Mouse (Mus musculus): ENCODE data around the gene Lsamp. TPM values are rescaled to one million over a fixed set of nuclear protein-coding genes. Genes with fewer than 3 reads are reported as not detected.

Lsamp gene
- polyA plus RNA-seq, 1 experiment, result not detected

DNA sequence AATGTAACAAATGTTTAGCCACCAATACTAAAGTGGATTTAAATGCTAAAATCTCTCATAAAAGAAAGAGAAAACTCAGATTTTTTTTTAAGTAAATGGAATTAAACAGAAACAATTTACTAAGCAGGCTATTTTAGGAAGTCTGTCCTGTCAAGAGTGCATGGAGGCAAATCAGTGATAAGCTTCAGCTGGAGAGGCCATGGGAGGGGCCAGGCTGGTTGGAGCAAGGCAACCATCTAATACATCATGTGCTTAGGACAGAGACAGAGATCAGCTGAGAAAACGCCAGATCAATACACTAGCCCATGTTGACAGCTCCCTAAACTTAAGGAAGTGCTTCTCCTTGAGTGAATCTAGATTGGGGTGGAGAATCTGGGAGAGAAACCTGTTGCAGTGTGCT, 1793.4 kb downstream of the Lsamp start:
- no peaks in the 10 kb centered on the region for H3K27me3 ChIP-seq (ENCODE audit: control insufficient read depth, insufficient read depth, insufficient read length)
- no peaks in the 10 kb centered on the region for H3K79me2 ChIP-seq (ENCODE audit: control insufficient read depth, insufficient read depth)
- no peaks in the 10 kb centered on the region for H3K36me3 ChIP-seq (ENCODE audit: control insufficient read depth, insufficient read depth)
- no peak overlapping the region for H3ac ChIP-seq (ENCODE audit: control insufficient read depth, insufficient read length)
- H3K4me3 ChIP-seq, result no peak overlapping the region
- no peak for TF ChIP-seq E2F4 (IDR thresholded peaks at IDR 0.05; ENCODE audit: insufficient read depth)
- no peak for TF ChIP-seq CEBPB (IDR thresholded peaks at IDR 0.05; ENCODE audit: insufficient read depth, poor library complexity, severe bottlenecking)
- no peak for TF ChIP-seq MYOD1 (IDR thresholded peaks at IDR 0.05; ENCODE audit: control insufficient read depth in 1 of 3, insufficient read length in 2 of 3, low read depth in 2 of 3)
- no peak for TF ChIP-seq TCF3 (IDR thresholded peaks at IDR 0.05; ENCODE audit: insufficient read length, low read depth)
- no peak for TF ChIP-seq POLR2A (IDR thresholded peaks at IDR 0.05; ENCODE audit: insufficient read length, low read depth)
- no peak for TF ChIP-seq USF1 (IDR thresholded peaks at IDR 0.05; ENCODE audit: low read depth)
- no peak for TF ChIP-seq TCF12 (IDR thresholded peaks at IDR 0.05; ENCODE audit: insufficient read depth, poor library complexity, severe bottlenecking)
- no peak for TF ChIP-seq POLR2AphosphoS2 (IDR thresholded peaks at IDR 0.05; ENCODE audit: insufficient read length, low read depth)
- TF ChIP-seq MYOG (IDR thresholded peaks at IDR 0.05; ENCODE audit: control insufficient read depth in 1 of 3, insufficient read depth in 1 of 3, insufficient read length in 2 of 3, low read depth in 2 of 3), result no peak
- no peak for TF ChIP-seq SRF (IDR thresholded peaks at IDR 0.05; ENCODE audit: control insufficient read depth, insufficient read length, low read depth)
- no peak for TF ChIP-seq MAX (IDR thresholded peaks at IDR 0.05; ENCODE audit: low read depth)
- no peak for TF ChIP-seq REST (IDR thresholded peaks at IDR 0.05; ENCODE audit: insufficient read depth, insufficient read length)
- H3K4me2 ChIP-seq (ENCODE audit: low read depth), result no peak overlapping the region

DNA sequence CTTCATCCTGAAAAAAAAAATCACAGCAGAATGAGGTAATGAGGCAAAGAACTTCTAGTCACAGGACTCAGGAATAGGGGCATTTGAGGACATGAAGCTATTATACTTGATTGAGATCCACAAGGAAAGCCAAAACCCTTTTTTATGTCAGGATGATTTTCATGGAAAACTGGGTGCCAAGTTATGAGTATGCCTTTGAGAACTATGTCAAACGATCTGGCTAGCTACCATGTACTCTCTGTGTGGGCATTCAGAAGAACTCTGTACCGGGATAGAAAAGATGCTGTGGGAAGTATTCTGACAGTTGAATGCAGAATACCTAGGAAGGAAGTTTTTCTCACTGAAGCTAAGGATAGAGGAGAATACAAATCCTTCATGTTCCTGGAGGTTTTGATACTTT, 1801.4 kb downstream of the Lsamp start:
- H3K36me3 ChIP-seq (ENCODE audit: control insufficient read depth, insufficient read depth), result no peaks in the 10 kb centered on the region
- H3K4me3 ChIP-seq, result no peak overlapping the region
- H3K27me3 ChIP-seq (ENCODE audit: control insufficient read depth, insufficient read depth, insufficient read length), result no peaks in the 10 kb centered on the region
- no peak overlapping the region for H3K4me2 ChIP-seq (ENCODE audit: low read depth)
- TF ChIP-seq SRF (IDR thresholded peaks at IDR 0.05; ENCODE audit: control insufficient read depth, insufficient read length, low read depth) (no peak), TCF3 (IDR thresholded peaks at IDR 0.05; ENCODE audit: insufficient read length, low read depth) (no peak), POLR2A (IDR thresholded peaks at IDR 0.05; ENCODE audit: insufficient read length, low read depth) (no peak), TCF12 (IDR thresholded peaks at IDR 0.05; ENCODE audit: insufficient read depth, poor library complexity, severe bottlenecking) (no peak), USF1 (IDR thresholded peaks at IDR 0.05; ENCODE audit: low read depth) (no peak), CEBPB (IDR thresholded peaks at IDR 0.05; ENCODE audit: insufficient read depth, poor library complexity, severe bottlenecking) (no peak), MAX (IDR thresholded peaks at IDR 0.05; ENCODE audit: low read depth) (no peak), MYOG (IDR thresholded peaks at IDR 0.05; ENCODE audit: control insufficient read depth in 1 of 3, insufficient read depth in 1 of 3, insufficient read length in 2 of 3, low read depth in 2 of 3) (no peak)
- H3ac ChIP-seq (ENCODE audit: control insufficient read depth, insufficient read length), result no peak overlapping the region
- H3K79me2 ChIP-seq (ENCODE audit: control insufficient read depth, insufficient read depth), result no peaks in the 10 kb centered on the region

DNA sequence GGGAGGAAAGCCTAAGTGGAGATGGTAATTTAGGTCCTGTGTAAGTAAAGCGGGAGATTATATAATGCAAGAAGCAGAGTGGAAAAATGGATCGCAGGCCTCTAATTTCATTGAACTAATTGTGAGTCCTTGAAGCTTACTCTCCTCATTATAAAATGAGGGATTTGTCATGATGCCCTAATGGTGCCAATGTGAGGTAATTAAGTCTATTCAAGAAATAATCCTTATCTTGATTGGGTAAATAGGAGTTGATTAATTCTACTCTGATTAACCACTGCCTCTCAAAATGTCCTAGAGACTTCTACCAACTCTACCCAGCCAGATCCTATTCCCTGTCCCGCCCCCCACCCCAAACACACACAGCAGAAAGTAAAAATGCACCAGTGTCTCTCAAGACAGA, 1802.5 kb downstream of the Lsamp start:
- Histone ChIP-seq H3K36me3 (ENCODE audit: control insufficient read depth, insufficient read depth) (no peaks in the 10 kb centered on the region), H3K27me3 (ENCODE audit: control insufficient read depth, insufficient read depth, insufficient read length) (no peaks in the 10 kb centered on the region), H3K79me2 (ENCODE audit: control insufficient read depth, insufficient read depth) (no peaks in the 10 kb centered on the region), H3K4me3 (no peak overlapping the region), H3ac (ENCODE audit: control insufficient read depth, insufficient read length) (no peak overlapping the region), H3K4me2 (ENCODE audit: low read depth) (no peak overlapping the region)
- TF ChIP-seq MAX (IDR thresholded peaks at IDR 0.05; ENCODE audit: low read depth), result no peak
- TF ChIP-seq REST (IDR thresholded peaks at IDR 0.05; ENCODE audit: insufficient read depth, insufficient read length), result no peak
- no peak for TF ChIP-seq SRF (IDR thresholded peaks at IDR 0.05; ENCODE audit: control insufficient read depth, insufficient read length, low read depth)
- TF ChIP-seq TCF12 (IDR thresholded peaks at IDR 0.05; ENCODE audit: insufficient read depth, poor library complexity, severe bottlenecking), result no peak
- no peak for TF ChIP-seq TCF3 (IDR thresholded peaks at IDR 0.05; ENCODE audit: insufficient read length, low read depth)
- no peak for TF ChIP-seq USF1 (IDR thresholded peaks at IDR 0.05; ENCODE audit: low read depth)
- TF ChIP-seq CEBPB (IDR thresholded peaks at IDR 0.05; ENCODE audit: insufficient read depth, poor library complexity, severe bottlenecking), result no peak
- TF ChIP-seq MYOD1 (IDR thresholded peaks at IDR 0.05; ENCODE audit: control insufficient read depth in 1 of 3, insufficient read length in 2 of 3, low read depth in 2 of 3), result no peak
- no peak for TF ChIP-seq MYOG (IDR thresholded peaks at IDR 0.05; ENCODE audit: control insufficient read depth in 1 of 3, insufficient read depth in 1 of 3, insufficient read length in 2 of 3, low read depth in 2 of 3)
- TF ChIP-seq POLR2A (IDR thresholded peaks at IDR 0.05; ENCODE audit: insufficient read length, low read depth), result no peak
- TF ChIP-seq E2F4 (IDR thresholded peaks at IDR 0.05; ENCODE audit: insufficient read depth), result no peak
- TF ChIP-seq POLR2AphosphoS2 (IDR thresholded peaks at IDR 0.05; ENCODE audit: insufficient read length, low read depth), result no peak

DNA sequence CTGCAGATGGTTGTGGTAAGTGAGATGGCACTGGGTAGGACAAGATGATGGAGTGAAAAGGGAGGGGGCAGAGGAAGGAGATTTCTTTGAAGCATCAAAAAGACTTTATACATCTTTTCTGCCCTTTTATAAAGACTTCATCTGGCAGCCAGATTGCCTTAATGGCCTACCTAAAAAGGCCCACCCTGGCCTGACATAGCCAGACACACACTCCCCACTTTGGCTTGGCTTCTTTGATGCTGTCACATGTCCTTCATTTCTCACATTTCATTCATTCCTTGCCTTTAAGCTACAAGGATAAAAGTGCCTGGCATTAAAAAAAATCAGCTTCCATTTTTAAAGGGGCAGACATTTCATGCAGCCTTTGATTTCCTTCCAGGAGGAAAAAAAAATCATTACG, 1803.0 kb downstream of the Lsamp start:
- H3K36me3 ChIP-seq (ENCODE audit: control insufficient read depth, insufficient read depth), result no peaks in the 10 kb centered on the region
- H3K4me3 ChIP-seq, result no peak overlapping the region
- H3K27me3 ChIP-seq (ENCODE audit: control insufficient read depth, insufficient read depth, insufficient read length), result no peaks in the 10 kb centered on the region
- no peaks in the 10 kb centered on the region for H3K79me2 ChIP-seq (ENCODE audit: control insufficient read depth, insufficient read depth)
- H3K4me2 ChIP-seq (ENCODE audit: low read depth), result no peak overlapping the region
- TF ChIP-seq POLR2AphosphoS2 (IDR thresholded peaks at IDR 0.05; ENCODE audit: insufficient read length, low read depth) (no peak), CEBPB (IDR thresholded peaks at IDR 0.05; ENCODE audit: insufficient read depth, poor library complexity, severe bottlenecking) (no peak), TCF12 (IDR thresholded peaks at IDR 0.05; ENCODE audit: insufficient read depth, poor library complexity, severe bottlenecking) (no peak)
- no peak overlapping the region for H3ac ChIP-seq (ENCODE audit: control insufficient read depth, insufficient read length)

DNA sequence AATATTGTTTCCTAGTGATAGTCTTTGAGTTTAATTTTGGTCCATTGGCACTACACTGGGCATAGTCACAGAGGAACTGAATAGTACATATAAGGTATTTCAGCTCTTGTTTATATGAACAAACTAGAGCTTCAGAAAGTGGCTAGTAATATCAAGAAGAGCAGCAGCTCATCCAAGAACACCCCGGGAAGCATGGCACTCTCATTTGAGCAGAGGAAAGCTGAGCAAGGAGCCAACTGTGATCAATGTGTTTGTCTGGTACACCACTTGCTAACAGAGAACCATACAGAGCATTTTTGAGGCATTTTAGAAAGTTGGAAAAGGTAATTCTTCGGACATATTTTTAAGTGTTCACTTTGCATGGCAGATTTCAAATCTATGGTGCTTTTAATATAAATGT, 1805.9 kb downstream of the Lsamp start:
- TF ChIP-seq E2F4 (IDR thresholded peaks at IDR 0.05; ENCODE audit: insufficient read depth), result no peak
- TF ChIP-seq CEBPB (IDR thresholded peaks at IDR 0.05; ENCODE audit: insufficient read depth, poor library complexity, severe bottlenecking), result no peak
- no peak for TF ChIP-seq USF1 (IDR thresholded peaks at IDR 0.05; ENCODE audit: low read depth)
- no peak for TF ChIP-seq POLR2A (IDR thresholded peaks at IDR 0.05; ENCODE audit: insufficient read length, low read depth)
- no peak for TF ChIP-seq MAX (IDR thresholded peaks at IDR 0.05; ENCODE audit: low read depth)
- no peak for TF ChIP-seq MYOG (IDR thresholded peaks at IDR 0.05; ENCODE audit: control insufficient read depth in 1 of 3, insufficient read depth in 1 of 3, insufficient read length in 2 of 3, low read depth in 2 of 3)
- TF ChIP-seq TCF12 (IDR thresholded peaks at IDR 0.05; ENCODE audit: insufficient read depth, poor library complexity, severe bottlenecking), result no peak
- TF ChIP-seq SRF (IDR thresholded peaks at IDR 0.05; ENCODE audit: control insufficient read depth, insufficient read length, low read depth), result no peak
- no peak for TF ChIP-seq MYOD1 (IDR thresholded peaks at IDR 0.05; ENCODE audit: control insufficient read depth in 1 of 3, insufficient read length in 2 of 3, low read depth in 2 of 3)
- no peak for TF ChIP-seq TCF3 (IDR thresholded peaks at IDR 0.05; ENCODE audit: insufficient read length, low read depth)
- TF ChIP-seq POLR2AphosphoS2 (IDR thresholded peaks at IDR 0.05; ENCODE audit: insufficient read length, low read depth), result no peak
- no peak for TF ChIP-seq REST (IDR thresholded peaks at IDR 0.05; ENCODE audit: insufficient read depth, insufficient read length)
- Histone ChIP-seq H3K4me2 (ENCODE audit: low read depth) (no peak overlapping the region), H3K4me3 (no peak overlapping the region), H3K79me2 (ENCODE audit: control insufficient read depth, insufficient read depth) (no peaks in the 10 kb centered on the region), H3ac (ENCODE audit: control insufficient read depth, insufficient read length) (no peak overlapping the region), H3K27me3 (ENCODE audit: control insufficient read depth, insufficient read depth, insufficient read length) (no peaks in the 10 kb centered on the region), H3K36me3 (ENCODE audit: control insufficient read depth, insufficient read depth) (no peaks in the 10 kb centered on the region)
